Mouse (Mus musculus) kidney, adult 9 months (tissue): Measurements from ENCODE around the gene Olfr1495.
"Not testable (repeated sequence)": the region's sequence is repeated elsewhere in the genome, so short reads cannot be mapped to it uniquely, and the experiment has no call there.

ENCODE experiments used
- DNase-seq: peaks from one replicate; pipeline ENCODE4 v3.0.0; 2022

Gene Olfr1495

GRCm38 (mm10) chr19:13764306-13764705 lies at the start of gene Olfr1495:
TSS of gene Olfr1495 (plus strand) at chr19:13764606.
- DNase-seq = no peak

GRCm38 (mm10) chr19:13722978-13723377 lies 41.4 kb upstream of the Olfr1495 start, which contains the start of gene Olfr1493-ps1:
TSS of gene Olfr1493-ps1 (plus strand) at chr19:13723278.
- DNase-seq = no peak

DNA sequence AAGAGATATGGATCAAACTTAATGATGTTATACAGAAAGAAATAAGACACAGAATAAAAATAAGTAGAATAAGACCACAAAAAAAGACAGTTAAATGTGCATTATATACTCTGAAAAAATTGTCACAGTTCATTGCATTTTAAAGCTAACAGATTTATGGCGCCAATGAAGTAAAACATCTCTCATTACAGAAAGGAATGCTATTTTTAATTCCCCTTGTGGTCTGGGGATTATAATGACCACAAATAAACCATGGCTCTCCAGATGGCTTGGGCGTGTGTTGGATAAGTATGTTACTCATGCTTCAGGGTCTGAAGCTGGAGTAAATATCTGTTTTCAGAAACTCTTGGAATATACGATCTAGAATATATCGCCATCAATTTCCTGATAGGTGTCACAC lies 25.0 kb upstream of the Olfr1495 start, which contains the start of gene Olfr1494:
TSS of gene Olfr1494 (plus strand) at position 301 of the 400 bp plus-strand sequence.
- no peak for DNase-seq

GRCm38 (mm10) chr19:13749366-13749765 lies 15.0 kb upstream of the Olfr1495 start:
- DNase-seq = no peak

DNA sequence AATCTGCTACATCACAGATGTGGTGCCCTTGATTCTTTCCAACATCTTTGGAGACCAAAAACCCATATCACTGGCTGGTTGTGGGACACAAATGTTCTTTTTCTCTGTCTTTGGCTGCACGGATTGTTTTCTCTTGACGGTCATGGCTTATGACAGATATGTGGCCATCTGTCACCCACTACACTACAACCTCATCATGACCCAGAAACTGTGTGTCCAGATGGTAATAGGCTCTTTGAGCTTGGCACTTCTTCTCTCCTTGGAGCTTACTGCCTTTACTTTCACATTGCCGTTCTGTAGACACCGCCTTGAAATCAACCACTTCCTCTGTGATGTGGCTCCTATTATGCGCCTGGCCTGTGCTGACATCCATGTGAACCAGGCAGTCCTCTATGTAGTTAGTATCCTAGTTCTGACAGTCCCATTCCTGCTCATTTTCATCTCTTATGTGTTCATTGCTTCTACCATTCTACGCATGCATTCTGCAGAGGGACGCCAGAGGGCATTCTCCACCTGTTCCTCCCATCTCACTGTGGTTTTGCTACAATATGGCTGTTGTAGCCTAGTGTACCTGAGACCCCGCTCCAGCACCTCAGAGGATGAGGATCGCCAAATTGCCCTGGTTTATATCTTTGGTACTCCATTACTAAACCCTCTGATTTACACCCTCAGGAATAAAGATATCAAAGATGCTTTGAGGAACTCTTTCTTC lies 4.3 kb downstream of the Olfr1495 start:
- no peak for DNase-seq

DNA sequence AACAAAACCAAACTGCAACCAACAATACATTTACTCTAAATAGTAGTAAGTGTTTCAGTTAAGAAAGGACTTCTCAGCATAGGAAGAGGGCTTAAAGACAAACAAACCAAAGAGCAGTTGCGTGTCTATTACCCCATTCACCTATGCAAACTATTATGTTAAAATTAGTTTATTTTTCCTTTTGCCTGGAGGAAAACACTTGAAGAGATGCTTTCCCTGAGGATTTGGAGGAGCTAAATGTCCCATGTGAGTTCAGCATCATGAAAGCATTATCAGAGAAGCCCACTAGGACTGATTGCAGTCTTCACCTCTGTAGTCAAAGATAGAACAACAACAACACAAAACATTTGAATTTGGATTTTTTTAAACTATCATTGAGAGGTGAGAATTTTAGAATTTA lies 13.2 kb downstream of the Olfr1495 start, which contains the start of gene Olfr1496:
TSS of gene Olfr1496 (plus strand) at position 301 of the 400 bp plus-strand sequence.
- DNase-seq = no peak

DNA sequence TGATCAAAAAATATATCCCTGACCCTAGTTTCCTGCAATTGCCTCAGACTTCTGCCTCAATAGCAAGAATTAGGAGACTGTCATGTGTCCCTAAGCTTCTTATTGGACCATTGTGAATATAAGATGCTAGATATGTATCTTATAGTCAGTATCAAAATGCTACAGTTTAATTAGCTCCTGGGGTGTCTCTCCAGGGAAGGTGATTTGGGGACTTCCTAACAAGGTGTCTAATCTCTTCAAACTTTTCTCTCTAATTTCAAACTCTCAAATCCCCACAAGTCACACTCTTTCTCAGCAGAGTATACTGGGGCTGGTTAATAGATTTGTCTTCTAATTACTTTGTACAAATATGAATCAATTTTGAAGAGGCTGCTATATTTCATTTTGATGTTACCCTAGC lies 33.7 kb downstream of the Olfr1495 start, which contains the start of gene Olfr1497:
TSS of gene Olfr1497 (minus strand) at position 101 of the 400 bp plus-strand sequence.
- no peak for DNase-seq

DNA sequence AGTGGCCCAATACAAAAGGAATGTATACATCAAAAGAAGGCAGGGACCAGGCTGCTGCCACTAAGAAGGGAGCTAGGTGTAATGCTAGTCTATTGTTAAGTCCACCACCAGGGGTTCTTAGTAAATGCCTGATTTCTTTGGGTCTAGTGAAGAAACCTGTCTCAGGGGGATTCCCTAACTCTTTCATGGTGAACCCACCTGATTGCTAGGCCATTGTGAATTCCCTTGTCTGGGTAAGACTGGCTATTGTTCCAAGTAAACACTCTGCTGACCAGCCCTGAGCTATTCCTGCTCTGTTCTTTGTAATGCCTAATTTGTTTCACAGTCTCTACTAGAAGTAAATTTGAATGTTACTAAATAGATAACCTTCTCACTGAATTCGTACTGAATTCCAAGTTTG lies 41.1 kb downstream of the Olfr1495 start:
- not testable (repeated sequence) for DNase-seq

GRCm38 (mm10) chr19:13812823-13813222 lies 48.4 kb downstream of the Olfr1495 start:
- DNase-seq = no peak

GRCm38 (mm10) chr19:13818827-13819226 lies 54.4 kb downstream of the Olfr1495 start:
- DNase-seq = no peak

DNA sequence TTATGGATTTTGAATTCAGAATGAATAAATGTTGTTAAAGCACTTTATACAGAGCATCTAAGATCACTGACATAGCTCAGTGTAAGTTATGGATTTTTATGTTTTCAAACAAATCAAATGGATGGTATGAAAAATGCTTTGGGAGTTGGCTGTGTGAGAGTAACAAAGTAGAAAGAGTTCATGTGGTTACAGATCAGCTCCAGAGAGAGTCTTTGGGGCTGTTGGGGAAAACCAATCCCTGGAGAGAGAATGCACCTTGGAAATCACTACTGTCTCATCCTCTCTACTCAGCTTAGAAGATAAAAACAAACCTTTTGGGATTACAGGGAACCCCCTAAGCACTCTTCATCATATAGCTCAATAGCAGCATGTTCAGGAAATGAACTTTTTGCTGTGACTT lies 54.9 kb downstream of the Olfr1495 start, which contains the start of gene Olfr1499:
TSS of gene Olfr1499 (minus strand) at position 101 of the 400 bp plus-strand sequence.
- no peak for DNase-seq
